Mouse (Mus musculus): ENCODE measurements at regions not wholly inside any gene's neighbourhood (a gene's known extent, or its start where the extent isn't known, plus 50 kb on each side); places are given as distances from the start of the nearest gene placed in this dataset.

DNA sequence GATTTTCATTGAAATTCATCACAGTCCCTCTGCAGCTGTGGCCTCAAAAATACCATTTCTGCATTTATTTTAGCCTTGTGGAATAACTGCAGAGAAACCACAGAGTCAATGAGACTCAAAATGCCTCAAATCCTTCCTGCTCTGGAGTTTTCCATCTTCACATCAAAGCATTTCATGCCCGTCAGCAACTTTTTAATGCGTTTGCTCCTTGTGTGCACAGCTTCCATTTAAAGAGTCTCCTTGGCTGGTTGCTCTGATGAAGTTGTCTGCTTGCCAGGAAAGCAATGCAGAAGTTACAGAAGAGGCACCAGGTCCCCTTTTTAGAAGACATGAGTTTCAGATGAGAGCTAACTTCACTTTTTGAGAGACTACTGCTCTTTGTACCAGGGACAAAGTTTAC, 142.7 kb downstream of the Ahr start:
- Histone ChIP-seq H3ac (ENCODE audit: control insufficient read depth, insufficient read length) (no peak overlapping the region), H3K27me3 (ENCODE audit: control insufficient read depth, insufficient read depth, insufficient read length) (no peaks in the 10 kb centered on the region), H3K79me2 (ENCODE audit: control insufficient read depth, insufficient read depth) (no peaks in the 10 kb centered on the region), H3K4me3 (no peak overlapping the region), H3K36me3 (ENCODE audit: control insufficient read depth, insufficient read depth) (no peaks in the 10 kb centered on the region), H3K4me2 (ENCODE audit: low read depth) (no peak overlapping the region)
- TF ChIP-seq E2F4 (IDR thresholded peaks at IDR 0.05; ENCODE audit: insufficient read depth) (no peak), MAX (IDR thresholded peaks at IDR 0.05; ENCODE audit: low read depth) (no peak), POLR2A (IDR thresholded peaks at IDR 0.05; ENCODE audit: insufficient read length, low read depth) (no peak), REST (IDR thresholded peaks at IDR 0.05; ENCODE audit: insufficient read depth, insufficient read length) (no peak), SRF (IDR thresholded peaks at IDR 0.05; ENCODE audit: control insufficient read depth, insufficient read length, low read depth) (no peak), MYOD1 (IDR thresholded peaks at IDR 0.05; ENCODE audit: control insufficient read depth in 1 of 3, insufficient read length in 2 of 3, low read depth in 2 of 3) (no peak), POLR2AphosphoS2 (IDR thresholded peaks at IDR 0.05; ENCODE audit: insufficient read length, low read depth) (no peak), CEBPB (IDR thresholded peaks at IDR 0.05; ENCODE audit: insufficient read depth, poor library complexity, severe bottlenecking) (no peak), TCF3 (IDR thresholded peaks at IDR 0.05; ENCODE audit: insufficient read length, low read depth) (no peak), TCF12 (IDR thresholded peaks at IDR 0.05; ENCODE audit: insufficient read depth, poor library complexity, severe bottlenecking) (no peak), USF1 (IDR thresholded peaks at IDR 0.05; ENCODE audit: low read depth) (no peak), MYOG (IDR thresholded peaks at IDR 0.05; ENCODE audit: control insufficient read depth in 1 of 3, insufficient read depth in 1 of 3, insufficient read length in 2 of 3, low read depth in 2 of 3) (no peak)

DNA sequence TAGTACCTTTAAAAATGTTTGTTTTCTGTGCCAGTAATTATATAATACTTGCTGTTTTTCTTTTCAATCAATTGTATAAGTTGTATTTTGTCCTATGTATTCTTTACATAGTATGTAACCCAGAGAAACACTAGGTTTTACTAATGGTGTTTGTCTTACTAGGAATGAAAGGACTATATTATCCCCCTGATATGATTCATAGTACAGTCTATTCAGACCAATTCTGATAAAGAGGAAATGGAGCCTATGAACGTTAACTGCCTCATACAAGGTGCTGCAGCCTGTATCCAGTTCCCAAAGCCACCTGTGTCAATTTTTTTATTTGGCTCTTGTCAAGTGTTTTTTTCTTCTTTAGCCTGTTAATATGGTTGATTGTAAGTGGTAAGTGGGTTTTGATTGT, 144.6 kb downstream of the Ahr start:
- TF ChIP-seq TCF12 (IDR thresholded peaks at IDR 0.05; ENCODE audit: insufficient read depth, poor library complexity, severe bottlenecking) (no peak), CEBPB (IDR thresholded peaks at IDR 0.05; ENCODE audit: insufficient read depth, poor library complexity, severe bottlenecking) (no peak), POLR2A (IDR thresholded peaks at IDR 0.05; ENCODE audit: insufficient read length, low read depth) (no peak), MAX (IDR thresholded peaks at IDR 0.05; ENCODE audit: low read depth) (no peak), SRF (IDR thresholded peaks at IDR 0.05; ENCODE audit: control insufficient read depth, insufficient read length, low read depth) (no peak), POLR2AphosphoS2 (IDR thresholded peaks at IDR 0.05; ENCODE audit: insufficient read length, low read depth) (no peak), REST (IDR thresholded peaks at IDR 0.05; ENCODE audit: insufficient read depth, insufficient read length) (no peak), TCF3 (IDR thresholded peaks at IDR 0.05; ENCODE audit: insufficient read length, low read depth) (no peak), E2F4 (IDR thresholded peaks at IDR 0.05; ENCODE audit: insufficient read depth) (no peak), MYOG (IDR thresholded peaks at IDR 0.05; ENCODE audit: control insufficient read depth in 1 of 3, insufficient read depth in 1 of 3, insufficient read length in 2 of 3, low read depth in 2 of 3) (no peak), USF1 (IDR thresholded peaks at IDR 0.05; ENCODE audit: low read depth) (no peak)

DNA sequence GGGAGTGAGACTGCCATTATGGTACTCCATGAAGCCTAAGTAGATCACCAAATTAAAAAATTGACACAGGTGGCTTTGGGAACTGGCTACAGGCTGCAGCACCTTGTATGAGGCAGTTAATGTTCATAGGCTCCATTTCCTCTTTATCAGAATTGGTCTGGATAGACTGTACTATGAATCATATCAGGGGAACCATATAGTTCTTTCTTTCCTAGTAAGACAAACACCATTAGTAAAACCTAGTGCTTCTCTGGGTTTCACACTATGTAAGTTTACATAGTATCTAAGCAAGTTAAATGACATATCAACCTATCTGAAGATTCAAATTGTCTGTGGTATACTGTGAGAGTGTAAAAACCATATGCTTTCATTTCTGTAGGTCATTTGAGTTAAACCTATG, 145.0 kb downstream of the Ahr start:
- H3K79me2 ChIP-seq (ENCODE audit: control insufficient read depth, insufficient read depth), result no peaks in the 10 kb centered on the region
- no peak for TF ChIP-seq CEBPB (IDR thresholded peaks at IDR 0.05; ENCODE audit: insufficient read depth, poor library complexity, severe bottlenecking)
- TF ChIP-seq MYOD1 (IDR thresholded peaks at IDR 0.05; ENCODE audit: control insufficient read depth in 1 of 3, insufficient read length in 2 of 3, low read depth in 2 of 3), result no peak
- TF ChIP-seq POLR2A (IDR thresholded peaks at IDR 0.05; ENCODE audit: insufficient read length, low read depth), result no peak
- TF ChIP-seq USF1 (IDR thresholded peaks at IDR 0.05; ENCODE audit: low read depth), result no peak
- TF ChIP-seq MYOG (IDR thresholded peaks at IDR 0.05; ENCODE audit: control insufficient read depth in 1 of 3, insufficient read depth in 1 of 3, insufficient read length in 2 of 3, low read depth in 2 of 3), result no peak
- no peak for TF ChIP-seq TCF3 (IDR thresholded peaks at IDR 0.05; ENCODE audit: insufficient read length, low read depth)
- no peak for TF ChIP-seq POLR2AphosphoS2 (IDR thresholded peaks at IDR 0.05; ENCODE audit: insufficient read length, low read depth)
- no peak for TF ChIP-seq REST (IDR thresholded peaks at IDR 0.05; ENCODE audit: insufficient read depth, insufficient read length)
- no peak for TF ChIP-seq E2F4 (IDR thresholded peaks at IDR 0.05; ENCODE audit: insufficient read depth)
- TF ChIP-seq SRF (IDR thresholded peaks at IDR 0.05; ENCODE audit: control insufficient read depth, insufficient read length, low read depth), result no peak
- TF ChIP-seq MAX (IDR thresholded peaks at IDR 0.05; ENCODE audit: low read depth), result no peak
- TF ChIP-seq TCF12 (IDR thresholded peaks at IDR 0.05; ENCODE audit: insufficient read depth, poor library complexity, severe bottlenecking), result no peak
- H3K4me2 ChIP-seq (ENCODE audit: low read depth), result no peak overlapping the region
- H3K27me3 ChIP-seq (ENCODE audit: control insufficient read depth, insufficient read depth, insufficient read length), result no peaks in the 10 kb centered on the region
- no peaks in the 10 kb centered on the region for H3K36me3 ChIP-seq (ENCODE audit: control insufficient read depth, insufficient read depth)
- no peak overlapping the region for H3ac ChIP-seq (ENCODE audit: control insufficient read depth, insufficient read length)
- no peak overlapping the region for H3K4me3 ChIP-seq

More for the DNA sequence above, 144.6 kb downstream of the Ahr start:
- Histone ChIP-seq H3K27me3 (ENCODE audit: control insufficient read depth, insufficient read depth, insufficient read length) (no peaks in the 10 kb centered on the region), H3K4me3 (no peak overlapping the region), H3K4me2 (ENCODE audit: low read depth) (no peak overlapping the region), H3ac (ENCODE audit: control insufficient read depth, insufficient read length) (no peak overlapping the region), H3K79me2 (ENCODE audit: control insufficient read depth, insufficient read depth) (no peaks in the 10 kb centered on the region), H3K36me3 (ENCODE audit: control insufficient read depth, insufficient read depth) (no peaks in the 10 kb centered on the region)

DNA sequence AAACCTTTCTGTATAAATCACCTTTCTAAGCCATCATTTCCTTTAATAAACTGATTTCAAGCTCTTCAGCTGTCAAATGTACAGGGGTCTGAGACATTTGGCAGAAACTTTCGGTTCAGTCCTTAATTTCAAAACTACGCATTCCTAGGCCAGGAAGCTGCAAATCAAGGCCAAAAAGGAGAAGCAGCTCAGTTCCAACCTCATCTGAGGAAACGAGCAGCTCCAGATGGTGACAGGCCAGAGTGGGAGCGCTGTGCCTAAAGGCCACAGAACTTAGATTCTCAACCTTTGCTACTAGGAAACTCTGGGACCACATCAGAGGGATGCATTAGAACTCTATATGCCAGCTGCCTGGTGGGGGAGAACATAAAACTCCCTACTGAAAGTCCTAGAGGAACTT, 150.6 kb downstream of the Ahr start:
- no peak overlapping the region for H3K4me3 ChIP-seq
- H3K79me2 ChIP-seq (ENCODE audit: control insufficient read depth, insufficient read depth), result no peaks in the 10 kb centered on the region
- H3K36me3 ChIP-seq (ENCODE audit: control insufficient read depth, insufficient read depth), result no peaks in the 10 kb centered on the region
- no peak overlapping the region for H3ac ChIP-seq (ENCODE audit: control insufficient read depth, insufficient read length)
- H3K27me3 ChIP-seq (ENCODE audit: control insufficient read depth, insufficient read depth, insufficient read length), result no peaks in the 10 kb centered on the region
- H3K4me2 ChIP-seq (ENCODE audit: low read depth), result no peak overlapping the region
- no peak for TF ChIP-seq MYOD1 (IDR thresholded peaks at IDR 0.05; ENCODE audit: control insufficient read depth in 1 of 3, insufficient read length in 2 of 3, low read depth in 2 of 3)
- no peak for TF ChIP-seq CEBPB (IDR thresholded peaks at IDR 0.05; ENCODE audit: insufficient read depth, poor library complexity, severe bottlenecking)
- TF ChIP-seq USF1 (IDR thresholded peaks at IDR 0.05; ENCODE audit: low read depth), result no peak
- TF ChIP-seq MAX (IDR thresholded peaks at IDR 0.05; ENCODE audit: low read depth), result no peak
- TF ChIP-seq SRF (IDR thresholded peaks at IDR 0.05; ENCODE audit: control insufficient read depth, insufficient read length, low read depth), result no peak
- no peak for TF ChIP-seq MYOG (IDR thresholded peaks at IDR 0.05; ENCODE audit: control insufficient read depth in 1 of 3, insufficient read depth in 1 of 3, insufficient read length in 2 of 3, low read depth in 2 of 3)
- TF ChIP-seq E2F4 (IDR thresholded peaks at IDR 0.05; ENCODE audit: insufficient read depth), result no peak
- no peak for TF ChIP-seq POLR2AphosphoS2 (IDR thresholded peaks at IDR 0.05; ENCODE audit: insufficient read length, low read depth)
- no peak for TF ChIP-seq TCF3 (IDR thresholded peaks at IDR 0.05; ENCODE audit: insufficient read length, low read depth)
- no peak for TF ChIP-seq POLR2A (IDR thresholded peaks at IDR 0.05; ENCODE audit: insufficient read length, low read depth)
- no peak for TF ChIP-seq REST (IDR thresholded peaks at IDR 0.05; ENCODE audit: insufficient read depth, insufficient read length)
- no peak for TF ChIP-seq TCF12 (IDR thresholded peaks at IDR 0.05; ENCODE audit: insufficient read depth, poor library complexity, severe bottlenecking)
